Comparison of ENCODE assay signal across 8 mouse cellular contexts in genomic region chr11:49847071-49847810, GRCm38 (mm10). TPM values are rescaled to one million over a fixed set of nuclear protein-coding genes. Genes with fewer than 3 reads are reported as not detected.
DNase-seq lines count a peak whose midpoint lies in the region; ATAC-seq and TF ChIP-seq lines count a peak whose summit lies in the region.

No protein-coding gene starts in this region.

- no peaks in the 10 kb centered on the region for H3K9me3 ChIP-seq in kidney, embryonic 14.5 days (ENCODE audit: control insufficient read depth, low read length)
- H3K9me3 ChIP-seq in intestine, embryonic 15.5 days: no peaks in the 10 kb centered on the region
- H3K9me3 ChIP-seq in lung, embryonic 16.5 days (ENCODE audit: control insufficient read depth, low read length): no peaks in the 10 kb centered on the region

- H3K27ac ChIP-seq in kidney, embryonic 14.5 days (ENCODE audit: low read depth, low read length): peak overlapping the region; percentile 77
- H3K27ac ChIP-seq in embryonic fibroblast, embryonic 13.5 days (ENCODE audit: insufficient read depth, low read length): no peak overlapping the region; the same call in 1 of the 2 replicates
- peak overlapping the region; percentile 81 for H3K27ac ChIP-seq in intestine, embryonic 15.5 days
- H3K27ac ChIP-seq in lung, embryonic 16.5 days (ENCODE audit: low read length): peak overlapping the region; percentile 89

- DNase-seq in kidney, adult 8-10 months: no peak
- DNase-seq in MN1 (ENCODE audit: low spot score): peak; percentile 50
- peak; percentile 76 for DNase-seq in retina, postnatal 1 day
- DNase-seq in ovary, postnatal 10 days (ENCODE audit: low spot score): no peak

- H3K36me3 ChIP-seq in kidney, embryonic 14.5 days (ENCODE audit: control insufficient read depth, insufficient read depth, low read length): no peaks in the 10 kb centered on the region
- no peaks in the 10 kb centered on the region for H3K36me3 ChIP-seq in intestine, embryonic 15.5 days
- peaks cover 2% of the 10 kb centered on the region; the same call in 1 of the 2 replicates for H3K36me3 ChIP-seq in lung, embryonic 16.5 days (ENCODE audit: control insufficient read depth, insufficient read depth, low read length)

- WGBS in kidney, embryonic 14.5 days: 8% methylated on average over 29 of the region's 29 CpGs
- WGBS in intestine, embryonic 15.5 days: 7% methylated on average over 29 of the region's 29 CpGs
- WGBS in lung, embryonic 16.5 days: 6% methylated on average over 29 of the region's 29 CpGs

- peak overlapping the region; percentile 61 for H3K4me2 ChIP-seq in kidney, embryonic 14.5 days (replicated peaks; ENCODE audit: low read depth, low read length)
- H3K4me2 ChIP-seq in intestine, embryonic 15.5 days (replicated peaks): peak overlapping the region; percentile 83
- H3K4me2 ChIP-seq in lung, embryonic 16.5 days (ENCODE audit: low read depth, low read length): peak overlapping the region; percentile 79

- TF ChIP-seq CTCF in embryonic fibroblast, embryonic 13.5 days (IDR thresholded peaks at IDR 0.05; ENCODE audit: borderline replicate concordance, insufficient read depth, low read length): no peak

- TF ChIP-seq POLR2A in embryonic fibroblast, embryonic 13.5 days (IDR thresholded peaks at IDR 0.05; ENCODE audit: low read depth, low read length): no peak

- 0 out of 2 replicates have a peak, but pooled peaks have one; percentile 2 for ATAC-seq in kidney, embryonic 14.5 days (ENCODE audit: low FRiP score, low TSS enrichment)
- no peak; the same call in 1 of the 2 replicates for ATAC-seq in intestine, embryonic 15.5 days
- 0 out of 2 replicates have a peak, but pooled peaks have one; percentile 0 for ATAC-seq in lung, embryonic 16.5 days (ENCODE audit: low read depth)

- peak overlapping the region; percentile 93 for H3K4me3 ChIP-seq in kidney, embryonic 14.5 days (ENCODE audit: low read length)
- H3K4me3 ChIP-seq in embryonic fibroblast, embryonic 13.5 days (ENCODE audit: insufficient read depth, low read length): peak overlapping the region; percentile 95
- H3K4me3 ChIP-seq in intestine, embryonic 15.5 days (replicated peaks): peak overlapping the region; percentile 86
- peak overlapping the region; percentile 70 for H3K4me3 ChIP-seq in lung, embryonic 16.5 days (ENCODE audit: low read length)

- H3K9ac ChIP-seq in kidney, embryonic 14.5 days (ENCODE audit: low read depth, low read length): peak overlapping the region; percentile 90
- peak overlapping the region; percentile 96 for H3K9ac ChIP-seq in intestine, embryonic 15.5 days
- H3K9ac ChIP-seq in lung, embryonic 16.5 days (ENCODE audit: low read length): peak overlapping the region; percentile 83

- H3K27me3 ChIP-seq in kidney, embryonic 14.5 days (ENCODE audit: control insufficient read depth, insufficient read depth, low read length): no peaks in the 10 kb centered on the region
- no peaks in the 10 kb centered on the region for H3K27me3 ChIP-seq in intestine, embryonic 15.5 days (replicated peaks)
- H3K27me3 ChIP-seq in lung, embryonic 16.5 days (ENCODE audit: control insufficient read depth, insufficient read depth, low read depth, low read length): no peaks in the 10 kb centered on the region

- H3K4me1 ChIP-seq in kidney, embryonic 14.5 days (ENCODE audit: control insufficient read depth, insufficient read depth, low read length): peaks cover 14% of the 10 kb centered on the region
- no peaks in the 10 kb centered on the region for H3K4me1 ChIP-seq in embryonic fibroblast, embryonic 13.5 days (ENCODE audit: control insufficient read depth, insufficient read depth, low read length)
- H3K4me1 ChIP-seq in intestine, embryonic 15.5 days (replicated peaks): peaks cover 13% of the 10 kb centered on the region
- peaks cover 17% of the 10 kb centered on the region for H3K4me1 ChIP-seq in lung, embryonic 16.5 days (replicated peaks; ENCODE audit: control insufficient read depth, insufficient read depth, low read length)

RNA-seq across cellular contexts. Expression of gene Mapk9, which starts 0.7 kb away (rescaled TPM):
- 19.3 and 33.9 TPM in 2 replicates for polyA plus RNA-seq in kidney, embryonic 14.5 days (2014; fragmentation: Nextera tagmentation; extraction: Ambion mirVana)
- polyA plus RNA-seq in embryonic fibroblast, embryonic 13.5 days (2011; ENCODE audit: insufficient read length, low read depth, missing spikeins): 62.5 and 68.5 TPM in 2 replicates
- polyA plus RNA-seq in intestine, embryonic 15.5 days (2015; fragmentation: Nextera tagmentation; extraction: Ambion mirVana): 29.9 and 32.1 TPM in 2 replicates
- polyA plus RNA-seq in lung, embryonic 16.5 days (2015; fragmentation: Nextera tagmentation; extraction: Ambion mirVana): 33.0 and 33.7 TPM in 2 replicates

RNA-seq across cellular contexts. Expression of gene Gfpt2, which starts 53.3 kb away (rescaled TPM):
- polyA plus RNA-seq in kidney, embryonic 14.5 days (2014; fragmentation: Nextera tagmentation; extraction: Ambion mirVana): 8.1 and 12.6 TPM in 2 replicates
- 13.9 and 14.5 TPM in 2 replicates for polyA plus RNA-seq in embryonic fibroblast, embryonic 13.5 days (2011; ENCODE audit: insufficient read length, low read depth, missing spikeins)
- 6.5 and 6.7 TPM in 2 replicates for polyA plus RNA-seq in intestine, embryonic 15.5 days (2015; fragmentation: Nextera tagmentation; extraction: Ambion mirVana)
- 9.7 and 11.8 TPM in 2 replicates for polyA plus RNA-seq in lung, embryonic 16.5 days (2015; fragmentation: Nextera tagmentation; extraction: Ambion mirVana)

RNA-seq across cellular contexts. Expression of gene Rasgef1c, which starts 54.4 kb away (rescaled TPM):
- polyA plus RNA-seq in kidney, embryonic 14.5 days (2014; fragmentation: Nextera tagmentation; extraction: Ambion mirVana): not detected in 2 replicates
- polyA plus RNA-seq in embryonic fibroblast, embryonic 13.5 days (2011; ENCODE audit: insufficient read length, low read depth, missing spikeins): not detected in 2 replicates
- 0.36 and 0.43 TPM in 2 replicates for polyA plus RNA-seq in intestine, embryonic 15.5 days (2015; fragmentation: Nextera tagmentation; extraction: Ambion mirVana)
- polyA plus RNA-seq in lung, embryonic 16.5 days (2015; fragmentation: Nextera tagmentation; extraction: Ambion mirVana): 0.23 TPM in 1 of 2 replicates, not detected in the other

Comparison
In these comparisons a context has a peak if more than half of its experiments do, and no peak if none do; other contexts are left out.
1. DNase-seq: peak in MN1 (single experiment) and retina, postnatal 1 day (single experiment); none in kidney, adult 8-10 months (0 of 2) and ovary, postnatal 10 days (single experiment).
2. Peak in every context shown above with its lines, with median percentiles within 50 percentile points of each other: H3K4me2 ChIP-seq, H3K4me3 ChIP-seq and H3K9ac ChIP-seq.